Mouse (Mus musculus) gonadal fat pad, adult 2 months (tissue): ENCODE measurements around the gene Ccdc33. TPM values are rescaled to one million over a fixed set of nuclear protein-coding genes. Genes with fewer than 3 reads are reported as not detected.

Source experiments
- DNase-seq: peaks from one replicate; pipeline ENCODE4 v3.0.0-alpha.2; 2012; ENCODE audit warnings: low read depth
- polyA plus RNA-seq: library from polyadenylated mRNA; depleted of rRNA; stranded (reverse); fragments of >200 nt; gene quantifications from 2 replicates; pipeline ENCODE4 v1.2.3, GENCODE M21; 2012

Ccdc33 gene
- polyA plus RNA-seq, 1 experiment = 1.7 TPM

- no peak for DNase-seq
Measured at GRCm38 (mm10) chr9:58091623-58092425, 26.8 kb downstream of the Ccdc33 start.

- no peak for DNase-seq
Measured at GRCm38 (mm10) chr9:58087277-58087998, 31.2 kb downstream of the Ccdc33 start.

- DNase-seq = no peak
Measured at GRCm38 (mm10) chr9:58086861-58087260, 31.8 kb downstream of the Ccdc33 start.

- no peak for DNase-seq
Measured at GRCm38 (mm10) chr9:58086203-58086602, 32.4 kb downstream of the Ccdc33 start.

- no peak for DNase-seq
Measured at GRCm38 (mm10) chr9:58085074-58085473, 33.5 kb downstream of the Ccdc33 start.

GRCm38 (mm10) chr9:58084586-58084985 lies 34.0 kb downstream of the Ccdc33 start:
- DNase-seq = no peak

GRCm38 (mm10) chr9:58074561-58074960 lies 44.1 kb downstream of the Ccdc33 start:
- DNase-seq = no peak

- DNase-seq = no peak
Measured at GRCm38 (mm10) chr9:58067546-58067945, 51.1 kb downstream of the Ccdc33 start.

GRCm38 (mm10) chr9:58066731-58067095 lies 51.9 kb downstream of the Ccdc33 start:
- DNase-seq = no peak

- DNase-seq = no peak
Measured at GRCm38 (mm10) chr9:58065977-58066730, 52.5 kb downstream of the Ccdc33 start.

- no peak for DNase-seq
Measured at GRCm38 (mm10) chr9:58065532-58065931, 53.1 kb downstream of the Ccdc33 start.

GRCm38 (mm10) chr9:58063531-58063930 lies 55.1 kb downstream of the Ccdc33 start, which contains the start of gene Stra6:
Stra6 (plus strand) TSS chr9:58063788.
- no peak for DNase-seq

- no peak for DNase-seq
Measured at GRCm38 (mm10) chr9:58060677-58061667, 57.7 kb downstream of the Ccdc33 start.

- no peak for DNase-seq
Measured at GRCm38 (mm10) chr9:58059920-58060319, 58.7 kb downstream of the Ccdc33 start.

- DNase-seq = no peak
Measured at GRCm38 (mm10) chr9:58055666-58056065, 63.0 kb downstream of the Ccdc33 start.

GRCm38 (mm10) chr9:58054032-58054431 lies 64.6 kb downstream of the Ccdc33 start:
- DNase-seq = no peak

- DNase-seq = no peak
Measured at GRCm38 (mm10) chr9:58053544-58053943, 65.1 kb downstream of the Ccdc33 start.

- DNase-seq = no peak
Measured at GRCm38 (mm10) chr9:58053102-58053501, 65.5 kb downstream of the Ccdc33 start.

GRCm38 (mm10) chr9:58051937-58052336 lies 66.7 kb downstream of the Ccdc33 start:
- no peak for DNase-seq

GRCm38 (mm10) chr9:58049861-58050260 lies 68.8 kb downstream of the Ccdc33 start:
- DNase-seq = no peak

- DNase-seq = no peak
Measured at GRCm38 (mm10) chr9:58049186-58049585, 69.4 kb downstream of the Ccdc33 start.
